In genomic region chr1:177322745-177323299, GRCm38 (mm10) we compare ENCODE assay signal across 8 mouse cellular contexts.
DNase-seq lines count a peak whose midpoint lies in the region; ATAC-seq and TF ChIP-seq lines count a peak whose summit lies in the region.

No protein-coding gene starts in this region.

- peak; percentile 78 for ATAC-seq in frontal cortex, adult (ENCODE audit: low TSS enrichment)
- peak; percentile 83 for ATAC-seq in hindbrain, embryonic 11.5 days (ENCODE audit: low FRiP score)
- ATAC-seq in liver, embryonic 15.5 days (ENCODE audit: insufficient read depth): no peak
- peak; percentile 84 for ATAC-seq in neural tube, embryonic 15.5 days (ENCODE audit: low FRiP score)
- ATAC-seq in erythroblast, adult 5-6 weeks (replicated peaks; ENCODE audit: low FRiP score, poor library complexity, severe bottlenecking): no peak

- peak overlapping the region; percentile 69 to 72 for H3K4me3 ChIP-seq in ES-E14 (ENCODE audit: insufficient read depth in 1 of 2, low read depth in 1 of 2, low read length in 2 of 2, poor library complexity in 1 of 2, severe bottlenecking in 1 of 2)
- H3K4me3 ChIP-seq in hindbrain, embryonic 11.5 days (ENCODE audit: low read depth, low read length): peak overlapping the region; percentile 36
- peak overlapping the region; percentile 40 for H3K4me3 ChIP-seq in liver, embryonic 15.5 days (replicated peaks)
- H3K4me3 ChIP-seq in neural tube, embryonic 15.5 days (replicated peaks): peak overlapping the region; percentile 54

- peaks cover 0 to 8% of the 10 kb centered on the region in 2 experiments; a peak in 2 of 4 replicates for H3K4me1 ChIP-seq in ES-E14 (ENCODE audit: control insufficient read depth in 2 of 2, insufficient read depth in 2 of 2, low read length in 2 of 2, poor library complexity in 1 of 2)
- H3K4me1 ChIP-seq in hindbrain, embryonic 11.5 days (replicated peaks; ENCODE audit: control insufficient read depth, insufficient read depth, low read length): 0 out of 2 replicates have a peak, but pooled peaks cover 3% of the 10 kb centered on the region
- no peaks in the 10 kb centered on the region for H3K4me1 ChIP-seq in liver, embryonic 15.5 days (replicated peaks)
- H3K4me1 ChIP-seq in neural tube, embryonic 15.5 days: peaks cover 7% of the 10 kb centered on the region; the same call in 1 of the 2 replicates

- no peaks in the 10 kb centered on the region for H3K36me3 ChIP-seq in ES-E14 (ENCODE audit: control insufficient read depth, insufficient read depth, low read length, poor library complexity, severe bottlenecking)
- H3K36me3 ChIP-seq in hindbrain, embryonic 11.5 days (ENCODE audit: control insufficient read depth, insufficient read depth, low read length): no peaks in the 10 kb centered on the region
- no peaks in the 10 kb centered on the region for H3K36me3 ChIP-seq in liver, embryonic 15.5 days (replicated peaks)
- H3K36me3 ChIP-seq in neural tube, embryonic 15.5 days: no peaks in the 10 kb centered on the region

- no peak overlapping the region for H3K27ac ChIP-seq in ES-E14 (ENCODE audit: insufficient read depth, low read depth, low read length, poor library complexity, severe bottlenecking)
- H3K27ac ChIP-seq in hindbrain, embryonic 11.5 days (ENCODE audit: low read depth, low read length): peak overlapping the region; percentile 47
- H3K27ac ChIP-seq in liver, embryonic 15.5 days (replicated peaks): no peak overlapping the region
- H3K27ac ChIP-seq in neural tube, embryonic 15.5 days (replicated peaks): peak overlapping the region; percentile 51; the same call in 1 of the 2 replicates

- no peaks in the 10 kb centered on the region for H3K9me3 ChIP-seq in ES-E14 (ENCODE audit: control insufficient read depth, insufficient read depth, low read depth, low read length)
- H3K9me3 ChIP-seq in hindbrain, embryonic 11.5 days (ENCODE audit: control insufficient read depth, low read length): no peaks in the 10 kb centered on the region
- no peaks in the 10 kb centered on the region for H3K9me3 ChIP-seq in liver, embryonic 15.5 days (replicated peaks)
- H3K9me3 ChIP-seq in neural tube, embryonic 15.5 days (replicated peaks): no peaks in the 10 kb centered on the region

- no peak for DNase-seq in frontal cortex, postnatal 14 days (ENCODE audit: low spot score in 2 of 2)
- DNase-seq in ES-E14 (ENCODE audit: low read depth, low spot score): peak; percentile 13
- DNase-seq in embryo, embryonic 10 days (ENCODE audit: low spot score): peak; percentile 76
- peak; percentile 70 for DNase-seq in hindbrain, embryonic 11.5 days (ENCODE audit: low spot score)

- H3K27me3 ChIP-seq in hindbrain, embryonic 11.5 days (ENCODE audit: control insufficient read depth, insufficient read depth, low read length): no peaks in the 10 kb centered on the region
- H3K27me3 ChIP-seq in liver, embryonic 15.5 days: peaks cover 24% of the 10 kb centered on the region
- H3K27me3 ChIP-seq in neural tube, embryonic 15.5 days (replicated peaks): 0 out of 2 replicates have a peak, but pooled peaks cover 5% of the 10 kb centered on the region

- under 1% methylated on average over 40 of the region's 40 CpGs for WGBS in hindbrain, embryonic 11.5 days
- WGBS in liver, embryonic 15.5 days (ENCODE audit: insufficient replicate concordance): 2% methylated on average over 40 of the region's 40 CpGs
- WGBS in neural tube, embryonic 15.5 days: under 1% methylated on average over 40 of the region's 40 CpGs

- peak overlapping the region; percentile 66 for H3K4me2 ChIP-seq in hindbrain, embryonic 11.5 days (replicated peaks; ENCODE audit: low read depth, low read length)
- peak overlapping the region; percentile 65 for H3K4me2 ChIP-seq in liver, embryonic 15.5 days
- H3K4me2 ChIP-seq in neural tube, embryonic 15.5 days: peak overlapping the region; percentile 94

- in situ Hi-C loops in ES-E14 (cut with MboI; ENCODE audit: low sequenced_read_pairs in 2 of 2, unreplicated experiment in 2 of 2): no loop called here

- H3K9ac ChIP-seq in ES-E14 (ENCODE audit: insufficient read depth, low read depth, low read length, poor library complexity, severe bottlenecking): peak overlapping the region; percentile 3; the same call in 1 of the 2 replicates
- H3K9ac ChIP-seq in hindbrain, embryonic 11.5 days (ENCODE audit: low read depth, low read length): peak overlapping the region; percentile 55
- no peak overlapping the region for H3K9ac ChIP-seq in liver, embryonic 15.5 days
- peak overlapping the region; percentile 56 for H3K9ac ChIP-seq in neural tube, embryonic 15.5 days (replicated peaks)

TF ChIP-seq in ES-E14, 5 proteins besides CTCF, POLR2A, EP300 and RAD21:
- TF ChIP-seq CHD2 (IDR thresholded peaks at IDR 0.05; ENCODE audit: low read depth, low read length) (no peak), ZNF384 (IDR thresholded peaks at IDR 0.05; ENCODE audit: low read depth, low read length) (no peak)

Comparison
In these comparisons a context has a peak if more than half of its experiments do, and no peak if none do; other contexts are left out.
1. ATAC-seq: peak in frontal cortex, adult (single experiment), hindbrain, embryonic 11.5 days (single experiment) and neural tube, embryonic 15.5 days (single experiment); none in liver, embryonic 15.5 days (single experiment) and erythroblast, adult 5-6 weeks (single experiment).
2. DNase-seq: peak in ES-E14 (single experiment), embryo, embryonic 10 days (single experiment) and hindbrain, embryonic 11.5 days (single experiment); none in frontal cortex, postnatal 14 days (0 of 2).
3. H3K27ac ChIP-seq: peak in hindbrain, embryonic 11.5 days (single experiment) and neural tube, embryonic 15.5 days (single experiment); none in ES-E14 (single experiment) and liver, embryonic 15.5 days (single experiment).
4. Peak in every context shown above with its lines, with median percentiles within 50 percentile points of each other: H3K4me3 ChIP-seq and H3K4me2 ChIP-seq.